Mouse (Mus musculus) fat pad, adult 2 months (tissue): Measurements from ENCODE around the gene Csnk2a1.
A peak's percentile ranks its signal among the peaks of the same experiment; 100 is the strongest.
"Not testable (repeated sequence)": the region's sequence is repeated elsewhere in the genome, so short reads cannot be mapped to it uniquely, and the experiment has no call there.

Experiments used
- DNase-seq: peaks from one replicate; pipeline ENCODE4 v3.0.0-alpha.2; 2011; ENCODE audit warnings: low read depth, low spot score; ENCODE audit errors: extremely low read depth

Gene Csnk2a1

DNA sequence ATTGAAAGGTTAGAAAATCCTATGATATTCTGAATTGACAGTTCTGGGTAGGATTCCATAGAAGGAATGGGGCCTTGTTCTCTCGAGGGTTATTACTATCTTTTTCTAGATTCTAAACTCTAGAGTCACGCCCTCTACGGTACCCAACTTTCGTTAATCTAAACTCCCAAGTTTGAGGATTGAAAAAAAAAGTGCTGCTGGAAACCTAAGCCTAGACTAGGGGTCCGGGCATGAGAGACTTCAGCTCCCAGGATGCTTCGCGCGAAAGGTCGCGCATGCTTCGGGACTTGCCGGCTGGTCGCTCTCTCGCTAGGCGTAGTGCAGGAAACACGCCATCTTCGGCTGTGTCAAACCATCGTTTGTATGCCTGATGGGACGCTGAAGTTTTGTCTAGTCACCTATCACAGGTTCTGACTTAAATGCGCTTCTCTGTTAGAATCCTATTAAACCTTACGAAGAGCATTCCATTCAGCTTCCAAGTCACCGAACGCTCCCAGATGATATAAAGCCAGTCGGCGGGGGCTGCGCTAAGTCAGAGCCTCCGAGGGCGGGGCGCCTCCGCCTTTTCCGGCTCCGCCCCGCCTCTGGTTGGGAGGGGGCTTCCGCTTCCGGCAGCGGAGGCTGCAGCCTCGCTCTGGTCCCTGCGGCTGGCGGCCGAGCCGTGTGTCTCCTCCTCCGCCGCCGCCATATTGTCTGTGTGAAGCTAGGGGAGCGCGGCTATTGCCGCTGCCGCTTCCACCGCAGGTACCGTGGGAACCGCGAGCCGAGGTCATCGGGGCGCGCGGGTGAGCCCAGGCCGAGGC is at the start of gene Csnk2a1:
Gene Csnk2a1 (plus strand): TSS at position 592 of the 803 bp plus-strand sequence.
- DNase-seq: no peak

DNA sequence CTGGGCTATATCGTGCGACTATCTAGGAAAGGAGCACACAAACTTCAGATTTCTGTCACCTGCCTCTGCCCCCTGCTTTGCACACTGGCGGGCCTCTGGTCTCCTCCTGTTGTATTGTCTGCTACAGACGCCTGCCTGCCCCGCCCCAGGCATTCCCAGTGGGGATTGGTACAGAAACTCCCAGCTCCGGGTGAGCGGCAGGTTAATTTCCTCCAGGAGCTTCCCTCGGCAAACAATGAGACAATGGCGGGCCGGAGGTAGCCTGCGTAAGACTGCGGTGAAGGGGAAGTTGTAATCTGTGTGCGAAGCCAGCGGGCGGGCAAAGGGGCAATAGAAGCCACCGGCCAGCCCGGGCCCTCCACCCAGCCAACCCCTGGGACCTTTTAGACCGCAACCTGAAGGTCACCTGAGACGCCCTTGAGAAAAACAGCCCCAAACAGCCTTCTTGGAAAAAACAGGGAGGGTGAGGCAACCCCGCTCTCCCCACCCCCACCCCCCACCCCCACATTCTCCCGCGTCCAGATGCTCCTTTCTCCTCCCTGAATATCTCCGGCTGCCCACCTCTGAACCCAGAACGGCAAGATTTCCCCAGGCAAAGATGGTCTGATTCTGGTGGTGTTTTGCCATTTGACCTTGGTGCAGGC is 49.4 kb upstream of the Csnk2a1 start:
- no peak for DNase-seq

DNA sequence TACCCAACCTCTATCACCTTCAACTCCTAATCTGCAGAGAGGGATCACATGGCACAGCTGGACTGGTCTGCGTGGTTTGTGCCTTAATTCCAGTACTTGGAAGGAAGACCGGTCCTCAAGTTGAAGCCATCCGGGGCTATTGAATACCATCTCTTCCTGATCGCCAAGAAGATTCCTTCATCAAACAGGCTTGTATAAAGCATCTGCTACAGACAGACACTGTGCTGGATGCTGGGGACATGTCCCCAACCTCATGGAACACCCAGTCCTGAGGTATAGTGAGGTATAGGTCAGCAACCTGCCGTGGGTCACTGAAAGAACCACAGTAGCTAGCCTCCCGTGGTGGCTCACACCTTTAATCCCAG is 48.9 kb upstream of the Csnk2a1 start:
- DNase-seq: no peak

DNA sequence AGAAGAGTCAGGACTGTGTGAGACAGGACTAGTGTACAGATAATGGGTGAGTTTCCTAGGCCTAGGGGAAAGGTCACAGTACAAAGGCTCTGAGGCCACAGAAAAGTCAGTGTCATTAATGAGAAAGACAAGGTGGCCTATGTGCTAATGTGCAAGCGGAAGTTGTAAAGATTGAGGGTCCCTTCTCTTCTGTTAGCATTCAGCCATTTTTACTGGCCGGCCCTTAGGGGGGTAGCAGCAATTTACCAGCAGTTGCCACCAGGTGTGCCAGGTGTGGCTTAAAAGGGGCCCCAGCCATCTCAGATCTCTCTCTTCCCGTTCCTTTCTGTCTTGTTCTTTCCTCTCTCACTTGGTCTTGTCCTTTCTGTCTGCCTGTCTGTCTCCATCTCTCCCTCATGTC is 48.3 kb upstream of the Csnk2a1 start:
- no peak for DNase-seq

DNA sequence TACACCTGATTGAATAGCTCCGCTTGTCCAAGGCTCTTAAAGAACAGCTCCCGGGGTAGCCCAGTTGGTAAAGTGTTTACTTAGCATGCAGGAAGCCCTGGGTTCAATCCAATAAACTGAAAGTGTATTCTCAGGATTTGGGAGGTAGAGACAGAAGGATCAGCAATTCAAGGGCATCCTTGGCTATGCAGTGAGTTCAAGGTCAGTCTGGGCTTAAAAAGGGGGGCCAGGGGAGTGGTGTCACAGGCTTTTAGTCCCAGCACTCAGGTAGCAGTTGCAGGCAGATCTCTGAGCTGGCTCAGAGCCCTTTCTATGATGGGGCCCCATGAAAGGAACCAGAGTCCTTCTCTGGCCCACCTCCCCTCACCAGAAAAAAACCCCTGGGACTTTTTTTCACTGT is 47.3 kb upstream of the Csnk2a1 start:
- no peak for DNase-seq

DNA sequence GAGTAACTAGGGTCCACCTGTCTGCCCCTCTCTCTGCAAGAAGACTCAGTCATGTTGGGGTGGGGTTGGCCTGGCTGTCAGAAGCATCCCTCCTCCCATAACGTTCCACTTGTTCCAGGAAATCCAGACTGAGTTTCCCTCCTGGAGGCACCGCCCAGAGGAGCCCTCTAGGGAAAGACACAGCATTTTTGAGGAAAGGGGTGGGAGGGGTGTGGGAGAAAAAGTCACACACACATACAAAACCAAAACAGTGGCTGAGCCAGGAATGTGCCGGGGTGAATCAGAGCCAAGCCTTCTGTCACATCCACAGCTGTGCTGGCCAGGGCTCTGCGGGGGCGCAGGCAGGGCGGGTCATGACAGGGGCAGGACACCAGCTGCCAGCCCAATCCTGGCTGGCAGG is 46.3 kb upstream of the Csnk2a1 start:
- no peak for DNase-seq

DNA sequence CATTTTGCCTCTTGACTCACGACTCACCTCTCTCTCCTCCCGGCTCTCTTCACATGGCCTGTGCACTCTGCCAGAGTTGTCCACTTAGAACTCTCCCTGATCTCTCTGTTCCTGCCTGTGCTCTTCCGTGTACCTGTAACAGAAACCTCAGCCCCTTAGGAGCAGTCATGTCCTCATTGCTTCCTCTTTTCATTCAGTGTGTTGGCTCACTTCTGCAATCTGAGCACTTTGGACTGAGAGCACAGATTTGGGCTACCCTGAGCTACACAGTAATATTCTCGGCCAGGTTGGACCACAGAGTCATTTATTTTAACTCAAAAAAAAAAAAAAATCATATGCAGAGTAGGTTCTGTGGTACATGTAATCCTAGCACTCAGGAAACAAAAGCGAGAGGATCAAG is 39.5 kb upstream of the Csnk2a1 start:
- no peak for DNase-seq

DNA sequence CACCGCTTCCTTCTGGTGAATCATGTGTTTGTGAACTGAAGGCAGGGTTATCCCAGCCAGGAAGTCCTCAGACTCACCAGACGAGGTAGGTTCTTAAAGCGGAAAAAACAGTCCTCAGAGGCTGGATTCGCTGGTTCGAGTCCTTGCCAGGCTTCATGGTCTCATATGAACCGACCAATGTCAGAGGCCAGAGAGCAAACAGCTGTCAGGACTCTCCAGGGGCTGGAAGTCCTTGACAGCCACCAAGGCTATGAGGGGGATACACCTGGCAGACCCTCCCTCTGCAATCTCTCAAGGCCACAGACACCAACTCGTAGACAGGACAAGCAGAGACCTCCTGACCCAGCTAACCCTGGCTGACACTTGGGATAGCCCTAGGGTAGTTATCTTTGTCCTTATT is 37.4 kb upstream of the Csnk2a1 start:
- no peak for DNase-seq

DNA sequence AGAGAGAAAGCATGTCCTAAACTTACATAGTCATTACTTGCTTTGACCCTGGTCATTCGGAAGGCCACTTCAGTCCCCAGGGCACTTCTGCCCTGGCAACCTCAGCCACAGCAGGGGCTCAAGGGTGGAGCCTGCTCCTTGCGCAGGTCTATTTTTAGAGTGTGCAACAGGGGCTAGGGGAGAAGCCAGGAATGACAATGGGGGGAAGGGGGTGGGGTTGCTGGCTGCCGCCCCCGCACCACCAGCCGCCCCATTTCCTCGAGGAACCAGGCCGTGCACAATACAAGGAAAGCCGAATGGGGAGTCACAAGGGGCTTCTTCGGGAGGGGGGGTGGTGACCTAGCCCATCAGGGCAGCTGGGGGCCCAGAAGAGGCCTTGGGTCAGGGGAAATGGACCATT is 37.0 kb upstream of the Csnk2a1 start:
- no peak for DNase-seq

DNA sequence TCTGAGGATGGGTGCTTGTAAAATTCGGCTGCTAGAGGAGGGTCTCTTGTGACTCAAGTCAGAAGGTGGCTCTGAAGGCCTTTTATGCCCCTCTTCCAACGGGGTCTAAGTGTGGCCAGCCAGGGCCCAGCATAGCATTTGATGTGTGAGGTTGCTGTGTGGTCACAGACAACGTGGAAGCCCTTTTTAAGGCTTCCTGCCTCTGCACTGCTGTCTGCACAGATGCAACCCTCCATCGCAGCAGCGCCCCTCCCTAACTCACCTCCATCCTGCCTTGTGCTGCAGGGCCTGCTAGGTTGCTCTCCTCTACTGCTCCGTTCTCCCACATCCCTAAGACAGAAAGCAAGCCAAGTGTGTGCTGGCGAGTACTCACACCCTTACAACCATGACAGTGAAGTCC is 36.5 kb upstream of the Csnk2a1 start:
- DNase-seq: no peak

DNA sequence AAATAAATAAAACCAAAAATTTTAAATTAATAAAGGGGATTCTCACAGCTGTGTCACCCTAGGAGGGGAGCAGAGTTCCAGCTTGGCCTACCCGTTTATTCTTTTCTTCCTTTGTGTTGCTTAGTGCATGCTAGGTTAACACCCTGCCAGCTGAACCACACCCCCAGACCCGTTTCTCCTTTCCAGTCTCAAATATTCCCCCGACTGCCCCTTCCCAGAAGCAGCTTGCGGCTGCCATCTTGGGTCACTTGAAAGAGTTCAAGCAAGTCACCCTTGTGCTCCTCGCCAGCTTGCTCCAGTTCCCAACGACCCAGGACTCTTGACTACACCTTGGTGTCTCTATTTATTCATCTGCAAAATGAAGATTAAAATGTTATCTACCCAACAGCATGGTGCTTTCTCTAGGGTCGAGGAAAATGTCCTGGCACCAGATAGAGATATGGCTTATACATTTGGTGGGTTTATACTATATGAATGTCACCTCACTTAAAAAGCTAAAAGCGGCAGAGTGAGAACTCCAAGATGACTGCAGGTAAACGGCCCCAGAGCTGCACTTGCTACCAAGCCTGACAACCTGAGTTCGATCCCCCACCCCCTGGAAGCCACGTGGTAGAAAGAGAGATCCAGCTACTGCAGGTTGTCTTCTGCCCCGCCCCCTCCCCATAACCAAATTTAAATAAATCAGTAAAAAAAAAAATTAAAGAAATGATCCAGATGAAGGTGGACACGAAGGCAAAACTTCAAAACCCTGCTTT is 33.9 kb upstream of the Csnk2a1 start:
- DNase-seq: no peak

DNA sequence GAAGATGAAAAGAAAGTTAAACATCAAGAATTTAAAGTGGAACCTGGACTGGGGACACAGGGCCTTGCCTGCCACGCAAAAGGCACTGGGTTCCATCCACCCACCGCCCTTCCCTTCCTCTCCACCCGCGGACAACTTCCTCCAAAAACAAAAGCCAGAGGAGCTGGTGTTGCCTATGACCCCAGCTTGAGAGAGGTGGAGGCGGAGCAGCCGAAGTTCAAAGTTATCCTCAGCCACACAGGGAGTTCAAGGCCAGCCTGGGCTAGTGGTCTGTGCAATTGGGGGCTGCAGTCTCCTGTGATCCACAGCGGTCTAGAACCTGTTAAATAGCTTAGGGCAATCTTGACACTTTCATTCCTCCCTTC is 33.3 kb upstream of the Csnk2a1 start:
- no peak for DNase-seq

DNA sequence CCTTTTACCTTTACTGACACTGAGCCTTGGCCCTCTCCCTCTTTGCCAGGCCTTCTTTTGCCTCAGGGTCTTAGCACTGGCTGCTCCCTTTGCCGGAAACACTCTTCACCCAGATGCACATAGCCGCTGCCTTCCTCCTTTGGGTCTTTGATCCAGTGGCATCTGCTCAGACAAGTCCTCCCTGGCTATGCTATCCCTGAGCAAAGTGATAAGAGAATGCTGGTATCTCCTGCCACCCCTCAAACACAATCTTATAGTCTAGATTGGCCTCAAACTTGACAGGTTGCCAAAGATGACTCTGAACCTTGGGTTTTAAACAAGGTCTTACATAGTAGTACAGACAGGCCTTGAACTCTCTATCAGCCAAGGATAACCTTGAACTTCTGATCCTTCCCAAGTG is 32.1 kb upstream of the Csnk2a1 start:
- DNase-seq: no peak

DNA sequence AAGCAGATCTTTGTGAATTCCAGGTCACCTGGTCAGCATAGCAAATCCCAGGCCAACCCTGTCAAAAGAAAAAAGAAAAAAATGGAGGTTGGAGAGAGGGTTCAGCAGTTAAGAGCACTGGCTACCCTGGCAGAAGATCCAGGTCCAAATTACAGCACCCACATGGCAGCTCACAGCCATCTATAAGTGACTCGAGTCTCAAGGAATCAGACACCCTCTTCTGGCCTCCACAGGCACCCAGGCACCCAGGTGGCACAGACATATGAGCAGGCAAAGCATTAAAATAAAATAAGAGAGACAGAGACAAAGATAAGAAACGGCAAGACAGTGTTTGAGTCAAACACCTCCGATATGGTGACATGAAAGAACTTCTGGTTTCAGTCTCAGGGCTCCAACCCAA is 29.7 kb upstream of the Csnk2a1 start:
- DNase-seq: no peak

DNA sequence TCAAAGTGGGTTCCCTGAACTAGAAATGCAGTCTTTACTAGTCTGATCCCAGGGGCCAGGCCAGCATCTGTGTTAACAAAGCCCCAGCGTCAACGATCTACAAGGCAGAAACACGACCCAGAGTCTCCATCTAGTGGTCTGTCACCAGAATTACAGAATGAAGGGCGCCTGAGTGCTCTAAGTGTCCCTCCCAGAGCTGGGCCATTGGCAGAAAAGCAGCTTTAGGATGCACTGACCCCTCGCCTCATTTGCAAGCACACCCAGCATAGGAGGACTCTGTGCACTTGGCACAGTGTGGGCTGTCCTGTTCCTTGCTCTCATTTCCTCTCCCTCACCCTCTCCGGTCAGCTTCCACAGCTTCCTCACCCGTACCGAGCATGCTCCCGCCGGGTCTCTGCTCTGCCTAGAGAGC is 29.3 kb upstream of the Csnk2a1 start:
- no peak for DNase-seq

DNA sequence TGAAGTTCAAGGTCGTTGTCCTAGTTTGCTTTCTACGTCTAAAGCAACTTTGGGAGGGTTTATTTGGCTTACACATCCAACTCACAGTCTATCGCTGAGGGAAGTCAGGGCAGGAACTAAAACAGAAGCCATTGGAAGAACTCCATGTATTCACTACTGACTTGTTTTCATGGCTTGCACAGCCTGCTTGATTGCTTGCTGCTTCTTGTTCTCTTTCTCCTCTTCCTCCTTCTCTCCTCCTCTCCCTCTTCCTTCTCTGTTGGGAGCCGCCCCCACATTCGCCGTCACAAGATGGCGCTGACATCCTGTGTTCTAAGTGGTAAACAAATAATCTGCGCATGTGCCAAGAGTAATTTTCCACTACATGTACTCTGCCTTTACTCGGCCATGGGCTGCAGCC is 20.5 kb upstream of the Csnk2a1 start:
- not testable (repeated sequence) for DNase-seq

DNA sequence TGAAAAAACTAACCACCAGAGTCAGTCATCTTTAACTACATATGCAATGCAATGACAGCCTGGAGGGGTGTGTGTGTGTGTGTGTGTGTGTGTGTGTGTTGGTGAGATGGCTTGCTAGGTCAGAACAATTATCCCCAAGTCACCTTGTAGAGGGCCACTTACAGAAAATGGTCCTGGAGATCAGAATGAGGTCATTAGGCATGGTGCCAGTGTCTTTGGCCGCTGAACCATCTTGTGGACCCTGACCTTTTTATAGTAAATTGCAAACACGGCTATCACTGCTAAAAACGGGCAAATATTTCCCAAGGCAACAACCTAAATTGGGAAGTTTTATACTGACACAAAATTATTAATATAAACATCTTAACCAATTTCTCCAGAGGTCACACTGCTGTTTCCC is 14.8 kb upstream of the Csnk2a1 start:
- no peak for DNase-seq

DNA sequence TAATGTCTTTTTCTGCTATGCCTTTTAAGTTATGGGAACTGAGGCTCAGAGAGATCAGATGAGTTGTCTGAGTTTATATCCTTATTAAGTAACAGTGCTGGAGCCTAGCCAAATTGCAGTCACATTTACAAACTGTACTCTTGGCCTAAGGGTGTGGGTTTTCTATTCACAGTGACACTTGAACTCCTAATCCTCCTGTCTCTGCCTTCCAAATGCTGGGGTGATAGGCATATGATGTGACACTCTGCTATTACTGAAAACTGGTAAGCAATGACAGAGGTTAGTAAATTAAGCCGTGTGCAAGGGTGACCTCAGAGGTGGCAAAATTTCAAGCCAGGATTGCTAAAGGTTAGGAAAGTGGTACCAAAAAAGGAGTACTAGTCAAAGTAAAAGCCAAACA is 9.7 kb upstream of the Csnk2a1 start:
- peak; percentile 55 for DNase-seq

DNA sequence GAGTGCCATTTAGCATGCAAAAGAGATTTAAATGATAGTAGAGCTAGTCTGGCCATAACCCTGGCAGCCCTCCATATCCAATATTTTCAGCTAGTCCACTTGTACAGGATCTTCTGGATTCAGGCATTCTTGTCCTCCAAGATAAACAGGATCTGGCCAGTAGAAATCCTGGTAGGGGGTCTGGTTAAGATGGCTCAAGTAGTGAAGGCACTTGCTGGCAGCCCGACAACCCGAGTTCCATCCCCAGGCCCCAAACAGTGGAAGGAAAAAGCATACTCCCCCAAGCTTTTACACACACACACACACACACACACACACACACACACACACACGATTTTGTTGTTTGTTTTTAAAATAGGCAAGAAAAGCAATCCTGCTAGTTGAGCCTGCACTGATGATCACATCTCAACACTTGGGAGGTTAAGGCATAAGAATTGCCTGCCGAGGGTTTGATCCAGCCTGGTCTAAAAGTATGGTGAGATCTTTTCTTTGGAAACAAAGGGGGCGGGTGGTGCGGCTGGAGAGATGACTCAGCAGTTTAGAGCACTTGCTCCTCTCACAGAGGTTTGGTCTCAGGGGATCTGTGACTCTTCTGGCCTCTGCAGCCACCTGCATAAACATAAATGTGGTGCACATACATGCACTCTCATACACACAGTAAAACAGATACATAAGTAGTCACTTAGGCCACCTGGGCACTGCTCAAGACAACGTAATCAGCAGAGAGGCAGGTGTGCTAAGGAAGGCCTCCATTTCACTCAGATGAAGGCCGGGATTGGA is 2.9 kb upstream of the Csnk2a1 start:
- DNase-seq: no peak

DNA sequence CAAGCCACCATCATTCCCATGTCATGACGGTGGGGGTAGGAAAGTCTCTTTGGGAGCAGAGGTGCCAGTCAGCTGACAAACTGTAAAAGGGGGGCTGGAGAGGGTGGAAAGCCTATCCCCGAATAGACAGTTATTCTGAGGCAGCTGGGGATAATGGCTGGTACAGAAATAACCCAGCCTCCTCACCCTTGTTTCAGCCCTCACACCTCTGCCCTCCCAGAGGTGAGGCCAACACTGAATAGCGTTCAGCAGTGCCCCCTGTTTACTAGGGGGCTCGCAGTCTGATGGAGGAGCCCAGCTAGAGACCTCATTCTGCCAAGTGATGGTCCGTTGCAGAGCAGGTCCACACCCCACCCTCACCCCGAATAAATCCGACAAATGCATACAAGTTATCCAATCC is 1.1 kb upstream of the Csnk2a1 start:
- no peak for DNase-seq

DNA sequence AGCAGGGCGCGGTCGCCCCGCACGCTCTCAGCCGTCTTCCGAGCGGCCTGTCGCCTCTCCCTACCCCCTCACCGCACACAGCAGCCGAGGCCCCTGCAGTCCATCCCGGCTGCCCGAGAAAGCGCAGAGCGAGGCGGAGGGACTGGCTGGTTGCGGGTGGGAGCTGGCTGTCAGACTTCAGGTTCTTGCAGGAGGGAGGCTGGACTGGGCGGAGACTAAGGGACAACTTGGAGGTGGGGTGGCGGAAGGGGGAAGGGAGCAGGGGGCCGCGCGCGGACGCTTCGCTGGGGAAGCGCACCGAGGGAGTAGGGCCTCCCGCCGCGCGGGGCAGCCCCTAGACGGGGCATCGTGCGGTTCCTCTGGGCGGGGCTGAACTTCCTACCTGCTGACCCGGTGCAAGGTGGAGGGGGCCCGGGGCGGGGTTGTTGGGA is 427 bp downstream of the Csnk2a1 start:
- no peak for DNase-seq
